Mouse (Mus musculus) fat pad, adult 2 months (tissue): Measurements from ENCODE around the gene Slc22a3.

Experiments
- DNase-seq: peaks from one replicate; pipeline ENCODE4 v3.0.0-alpha.2; 2011; ENCODE audit warnings: low read depth, low spot score; ENCODE audit errors: extremely low read depth

The Slc22a3 gene

GRCm38 (mm10) chr17:12412891-12413237, 94.6 kb downstream of the Slc22a3 start:
- DNase-seq: no peak

GRCm38 (mm10) chr17:12412181-12412890, 95.2 kb downstream of the Slc22a3 start:
- DNase-seq: no peak

- DNase-seq: no peak
Observed at GRCm38 (mm10) chr17:12409346-12409944, 98.1 kb downstream of the Slc22a3 start.

GRCm38 (mm10) chr17:12403420-12403819, 104.1 kb downstream of the Slc22a3 start:
- no peak for DNase-seq

- no peak for DNase-seq
Observed at GRCm38 (mm10) chr17:12396163-12396677, 111.3 kb downstream of the Slc22a3 start.

GRCm38 (mm10) chr17:12388239-12388638, 119.3 kb downstream of the Slc22a3 start:
- no peak for DNase-seq

GRCm38 (mm10) chr17:12387781-12388180, 119.7 kb downstream of the Slc22a3 start:
- DNase-seq: no peak

GRCm38 (mm10) chr17:12385049-12385794, 122.3 kb downstream of the Slc22a3 start:
- no peak for DNase-seq

GRCm38 (mm10) chr17:12382531-12382930, 125.0 kb downstream of the Slc22a3 start:
- DNase-seq: no peak

GRCm38 (mm10) chr17:12381579-12381978, 125.9 kb downstream of the Slc22a3 start:
- DNase-seq: no peak

- DNase-seq: no peak
Observed at GRCm38 (mm10) chr17:12380287-12380686, 127.2 kb downstream of the Slc22a3 start.

- DNase-seq: no peak
Observed at GRCm38 (mm10) chr17:12377981-12378705, 129.4 kb downstream of the Slc22a3 start, which contains the start of gene Plg. Plg (plus strand) TSS chr17:12378608.

GRCm38 (mm10) chr17:12373601-12374144, 133.8 kb downstream of the Slc22a3 start:
- no peak for DNase-seq

GRCm38 (mm10) chr17:12372021-12372420, 135.5 kb downstream of the Slc22a3 start:
- DNase-seq: no peak

- DNase-seq: no peak
Observed at GRCm38 (mm10) chr17:12371310-12371925, 136.1 kb downstream of the Slc22a3 start.

GRCm38 (mm10) chr17:12370289-12370688, 137.2 kb downstream of the Slc22a3 start:
- DNase-seq: no peak

GRCm38 (mm10) chr17:12369393-12369792, 138.1 kb downstream of the Slc22a3 start:
- DNase-seq: no peak
